Mouse (Mus musculus) layer of hippocampus, adult 8-10 months (tissue): ENCODE measurements around the gene Ctsl. TPM values are rescaled to one million over a fixed set of nuclear protein-coding genes. Genes with fewer than 3 reads are reported as not detected.

ENCODE experiments used
- DNase-seq, 2 experiments: peaks; one replicate each; pipeline ENCODE4 v3.0.0; 2022; ENCODE audit warnings: low spot score in 2 of 2
- total RNA-seq, 4 experiments: library from RNA; stranded (reverse); gene quantifications; 2 replicates each; pipeline ENCODE4 v1.2.4; 2022

Ctsl gene
- total RNA-seq, 4 experiments from 2014 or later = 110 to 244 (median 174) TPM

DNA sequence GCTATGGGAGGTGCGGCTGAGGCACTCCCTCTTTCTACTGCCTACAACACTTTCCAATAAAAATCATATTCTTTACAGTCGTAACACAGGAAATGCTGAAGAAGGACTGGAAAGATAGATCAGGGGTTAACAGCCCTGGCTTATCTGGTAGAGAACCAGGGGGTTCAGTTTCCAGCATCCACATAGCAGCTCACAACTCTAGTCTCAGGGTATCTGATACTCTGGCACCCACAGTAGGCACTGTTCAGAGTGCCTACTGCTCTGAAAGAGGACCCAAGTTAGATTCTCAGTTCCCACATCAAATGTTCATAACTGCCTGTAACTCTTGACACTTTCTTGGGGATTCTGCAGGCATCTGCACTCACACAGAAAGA is 57.8 kb downstream of the Ctsl start:
- DNase-seq = no peak

DNA sequence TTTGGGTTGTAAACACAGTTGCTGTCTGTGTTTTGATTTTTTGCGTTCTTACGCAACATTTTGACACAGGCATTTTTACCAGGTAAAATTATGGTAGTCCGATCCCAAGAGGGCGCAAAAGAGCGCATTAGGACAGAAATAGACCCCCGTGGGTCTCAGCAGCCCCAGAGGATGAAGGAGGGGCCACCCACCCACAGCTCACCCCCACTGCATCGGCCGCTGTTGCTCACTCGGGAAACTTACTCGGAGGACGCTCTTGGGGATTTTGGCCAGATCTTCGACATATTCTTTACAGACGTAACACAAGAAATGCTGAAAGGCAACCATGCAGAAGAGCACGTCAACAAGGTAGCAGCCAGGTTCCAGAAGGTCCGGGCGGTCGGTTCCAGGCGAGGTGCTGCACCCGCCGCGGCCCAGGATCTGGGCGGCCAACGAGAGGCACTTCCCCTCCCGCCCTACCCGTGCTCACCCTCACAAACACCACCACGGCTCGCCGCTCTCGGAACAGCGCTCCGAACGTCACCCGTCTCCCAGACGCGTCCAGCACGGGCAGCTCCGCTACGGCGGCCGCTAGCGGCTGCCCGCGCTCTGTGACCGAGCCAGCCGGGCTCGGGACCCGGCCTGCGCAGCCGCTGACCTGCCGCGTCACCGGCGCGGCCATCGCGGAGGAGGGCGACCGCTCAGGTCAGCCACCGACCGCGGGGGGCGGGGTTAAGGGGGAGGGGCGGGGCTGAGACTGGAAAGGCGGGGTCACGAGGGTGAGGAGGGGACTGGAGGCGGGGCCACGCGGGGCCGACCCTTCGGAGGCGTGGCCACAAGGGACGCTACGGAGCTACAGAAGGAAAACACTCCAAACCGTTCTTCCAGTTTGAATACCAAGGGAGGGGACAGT is 58.4 kb downstream of the Ctsl start, which contains the start of gene Aaed1:
Gene Aaed1, minus strand, starts transcription at position 687 of the 892 bp plus-strand sequence.
- DNase-seq = peak; percentile 81 to 86

DNA sequence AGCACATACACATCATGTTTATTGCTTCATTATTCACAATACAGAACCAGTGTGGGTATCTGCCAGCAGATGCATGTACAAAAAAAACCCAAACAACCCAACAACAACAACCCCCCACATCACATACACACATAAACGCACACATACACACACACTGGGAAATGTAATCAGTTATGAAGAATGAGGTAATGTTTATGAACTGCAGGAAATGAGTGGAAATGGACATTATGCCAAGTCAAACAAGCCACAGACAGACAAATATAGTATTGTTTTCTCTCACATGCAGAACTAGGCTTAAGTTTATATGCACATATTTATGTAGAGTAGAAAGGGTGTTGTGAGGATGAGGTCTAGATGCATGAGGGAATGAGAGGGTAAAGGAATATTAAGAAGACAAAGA is 59.4 kb downstream of the Ctsl start:
- no peak for DNase-seq

DNA sequence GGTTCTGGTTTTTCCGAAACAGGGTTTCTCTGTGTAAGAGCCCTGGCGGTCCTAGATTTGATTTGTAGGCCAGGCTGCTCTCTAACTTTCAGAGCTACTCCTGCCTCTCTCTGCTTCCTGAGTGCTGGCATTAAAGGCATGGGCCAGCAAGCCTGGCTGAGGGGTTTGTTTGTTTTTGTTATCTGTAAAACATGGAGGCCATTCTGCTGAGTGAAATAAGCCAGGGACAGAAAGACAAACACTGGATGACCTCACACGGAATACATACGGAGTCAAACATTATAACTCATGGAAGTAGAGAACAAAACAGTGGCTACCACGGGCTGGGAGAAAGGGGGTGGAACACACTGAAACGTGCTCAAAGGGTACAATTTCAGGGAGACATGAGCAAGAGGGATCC is 60.1 kb downstream of the Ctsl start:
- no peak for DNase-seq

DNA sequence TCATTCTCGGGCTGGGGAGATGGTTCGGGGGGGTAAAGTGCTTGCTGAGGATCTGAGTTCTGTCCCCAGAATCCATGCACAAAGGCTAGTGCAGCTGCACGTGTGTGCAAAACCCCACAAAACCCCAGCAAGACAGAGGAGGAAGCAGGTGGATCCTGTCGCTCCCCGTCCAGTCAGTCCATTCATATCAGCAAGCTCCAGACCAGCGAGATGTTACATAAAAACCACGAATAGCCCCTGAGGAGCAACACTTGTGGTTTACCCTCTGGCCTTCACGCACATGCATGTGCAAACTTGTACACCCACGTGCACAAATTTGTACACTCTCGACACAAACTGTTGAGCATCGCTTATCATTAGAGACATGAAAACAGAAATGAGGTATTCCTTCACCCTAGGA is 60.8 kb downstream of the Ctsl start:
- DNase-seq = no peak

Other genes with a start within 250 kb of the Ctsl start
- gene Slc35d2, start 241.5 kb downstream of the Ctsl start, total RNA-seq = 1 to 10 TPM in 3 of 4 experiments, under 1 TPM in 1; 0.52 to 2.0 (median 1.2) TPM
- 10 to 100 TPM; 13.6 to 22.2 (median 15.2) TPM for gene Zfp367, start 217.7 kb downstream of the Ctsl start, total RNA-seq
- 100 to 1,000 TPM; 139 to 153 (median 147) TPM for gene Habp4, start 209.1 kb downstream of the Ctsl start, total RNA-seq
- gene Cdc14b, start 95.6 kb downstream of the Ctsl start, total RNA-seq = 10 to 100 TPM; 10.9 to 15.5 (median 13.2) TPM
- 10 to 100 TPM; 17.0 to 25.9 (median 18.8) TPM for gene Aaed1, start 58.2 kb downstream of the Ctsl start, total RNA-seq
- 10 to 100 TPM; 10.7 to 13.9 (median 11.2) TPM for gene Cdk20, start 61.4 kb upstream of the Ctsl start, total RNA-seq
- not detected for gene Fam240b, start 126.9 kb upstream of the Ctsl start, total RNA-seq